Mouse (Mus musculus) intestine, postnatal 0 days (tissue): ENCODE results near the gene Prph2. TPM values are rescaled to one million over a fixed set of nuclear protein-coding genes. Genes with fewer than 3 reads are reported as not detected.

Experiments used
- ATAC-seq: fragments of 200-750 bp; cut with Nextera tagmentation; 2 replicates; pipeline ENCODE4 v1.8.0; 2017; ENCODE audit warnings: mild to moderate bottlenecking, moderate TSS enrichment, moderate library complexity
- H3K27ac ChIP-seq: fragments of 300-500 bp; sonication (generic); 2 replicates; pipeline ENCODE4 v1.5.1; 2014; ENCODE audit warnings: mild to moderate bottlenecking, low read depth, low read length, moderate library complexity
- H3K27me3 ChIP-seq: fragments of 300-500 bp; sonication (generic); replicated peaks from 2 replicates; pipeline ENCODE4 v1.6.1; 2014; ENCODE audit warnings: low read length, mixed read lengths; ENCODE audit not compliant: control insufficient read depth, insufficient read depth
- H3K36me3 ChIP-seq: fragments of 300-500 bp; sonication (generic); 2 replicates; pipeline ENCODE4 v1.6.1; 2014; ENCODE audit warnings: mild to moderate bottlenecking, moderate library complexity; ENCODE audit not compliant: control insufficient read depth, insufficient read depth
- H3K4me1 ChIP-seq: fragments of 300-500 bp; sonication (generic); replicated peaks from 2 replicates; pipeline ENCODE4 v1.6.1; 2014; ENCODE audit warnings: antibody characterized with exemption, low read length, mixed read lengths; ENCODE audit not compliant: control insufficient read depth, insufficient read depth
- H3K4me2 ChIP-seq: fragments of 300-500 bp; sonication (generic); replicated peaks from 2 replicates; pipeline ENCODE4 v1.6.1; 2014; ENCODE audit warnings: low read depth, mild to moderate bottlenecking, moderate library complexity
- H3K4me3 ChIP-seq: fragments of 300-500 bp; sonication (generic); 2 replicates; pipeline ENCODE4 v1.5.1; 2014; ENCODE audit warnings: low read depth, low read length
- H3K9ac ChIP-seq: fragments of 300-500 bp; sonication (generic); 2 replicates; pipeline ENCODE4 v1.6.1; 2014; ENCODE audit warnings: mild to moderate bottlenecking, low read depth, low read length
- H3K9me3 ChIP-seq: fragments of 300-500 bp; sonication (generic); 2 replicates; pipeline ENCODE4 v1.6.1; 2016; ENCODE audit warnings: mixed run types; ENCODE audit not compliant: control insufficient read depth
- CTCF ChIP-seq: sonication (generic); IDR thresholded peaks from 2 replicates; pipeline ENCODE4 v1.5.1; 2016; ENCODE audit warnings: low read depth, mild to moderate bottlenecking, control low read depth, antibody characterized with exemption, moderate library complexity
- WGBS: fragments of 180-500 bp; shearing (Covaris S2); extraction: QIAGEN DNeasy Blood & Tissue Kit; methylation state at CpG from one replicate; pipeline ENCODE4 v1.1.7; 2014; 5-methylcytosine and 5-hydroxymethylcytosine counted together
- polyA plus RNA-seq: library from polyadenylated mRNA; unstranded; fragments of >200 nt; fragmentation: Nextera tagmentation; extraction: Ambion mirVana; gene quantifications from 2 replicates; pipeline ENCODE4 v1.2.1, GENCODE M21; 2015

Prph2 gene
- polyA plus RNA-seq, 1 experiment from 2014 or later: not detected

DNA sequence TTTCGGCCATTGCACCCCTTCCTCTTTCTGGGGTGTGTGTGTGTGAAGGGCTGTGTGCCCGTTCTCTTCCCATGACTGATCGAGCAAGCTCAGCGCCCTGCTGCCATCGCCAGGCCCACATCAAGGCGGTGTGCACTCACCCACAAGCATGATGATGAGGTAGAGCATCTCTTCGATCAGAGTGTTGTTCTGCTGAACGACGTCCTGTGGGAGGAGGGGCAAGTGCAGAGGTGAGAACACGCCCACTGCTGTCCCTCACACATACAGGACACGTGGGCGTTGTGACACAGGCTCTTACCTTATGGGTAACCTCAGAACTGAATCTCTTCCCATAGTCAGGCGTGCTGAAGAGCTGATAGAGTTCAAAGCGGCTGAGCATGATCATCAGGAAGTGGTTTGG lies 56.6 kb downstream of the Prph2 start:
- 84% methylated on average over 14 of the region's 14 CpGs for WGBS
- ATAC-seq: no peak
- Histone ChIP-seq H3K9me3 (no peaks in the 10 kb centered on the region), H3K27me3 (no peaks in the 10 kb centered on the region), H3K9ac (no peak overlapping the region), H3K4me1 (no peaks in the 10 kb centered on the region), H3K4me2 (no peak overlapping the region), H3K36me3 (peaks cover 91% of the 10 kb centered on the region), H3K4me3 (no peak overlapping the region), H3K27ac (no peak overlapping the region; the same call in 1 of the 2 replicates)
- TF ChIP-seq CTCF: no peak

DNA sequence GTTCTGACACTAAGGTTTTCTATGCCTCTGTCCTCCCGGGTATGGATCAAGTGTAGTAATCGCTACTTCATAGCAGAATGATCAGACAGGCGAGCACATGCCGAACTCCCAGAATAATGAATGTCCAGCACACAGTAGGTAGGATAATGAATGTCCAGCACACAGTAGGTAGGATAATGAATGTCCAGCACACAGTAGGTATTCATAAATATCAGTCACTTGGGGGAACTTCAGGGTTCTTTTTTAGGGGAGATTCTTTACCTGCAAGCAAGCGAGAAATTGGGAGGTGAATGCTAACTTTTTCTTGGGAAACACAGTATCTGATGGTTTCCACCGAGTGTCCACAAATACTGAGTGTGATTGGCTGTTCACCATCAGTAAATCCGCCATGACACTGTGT lies 62.3 kb downstream of the Prph2 start:
- no peak for ATAC-seq
- no peak for TF ChIP-seq CTCF
- Histone ChIP-seq H3K4me1 (no peaks in the 10 kb centered on the region), H3K4me3 (no peak overlapping the region), H3K9me3 (no peaks in the 10 kb centered on the region), H3K27me3 (no peaks in the 10 kb centered on the region), H3K9ac (no peak overlapping the region), H3K36me3 (peaks cover 89% of the 10 kb centered on the region), H3K27ac (no peak overlapping the region), H3K4me2 (no peak overlapping the region)
- 91% methylated on average over 7 of the region's 7 CpGs for WGBS

Other genes starting within 250 kb of the Prph2 start
- 49.0 and 55.6 TPM in 2 replicates for gene Rrp36, start 236.1 kb upstream of the Prph2 start, polyA plus RNA-seq
- gene Mea1, start 231.7 kb upstream of the Prph2 start, polyA plus RNA-seq: 132 and 133 TPM in 2 replicates
- 94.2 and 99.3 TPM in 2 replicates for gene Klhdc3, start 229.5 kb upstream of the Prph2 start, polyA plus RNA-seq
- 25.9 and 26.5 TPM in 2 replicates for gene Ppp2r5d, start 205.3 kb upstream of the Prph2 start, polyA plus RNA-seq
- gene Pex6, start 199.0 kb upstream of the Prph2 start, polyA plus RNA-seq: 10.4 and 11.5 TPM in 2 replicates
- gene Gnmt, start 181.3 kb upstream of the Prph2 start, polyA plus RNA-seq: 0.39 and 0.48 TPM in 2 replicates
- 32.2 and 35.6 TPM in 2 replicates for gene Cnpy3, start 158.2 kb upstream of the Prph2 start, polyA plus RNA-seq
- gene Ptcra, start 146.7 kb upstream of the Prph2 start, polyA plus RNA-seq: 0.24 and 0.33 TPM in 2 replicates
- gene 2310039H08Rik, start 137.8 kb upstream of the Prph2 start, polyA plus RNA-seq: 123 and 124 TPM in 2 replicates
- gene Rpl7l1, start 127.8 kb upstream of the Prph2 start, polyA plus RNA-seq: 77.1 and 78.5 TPM in 2 replicates
- 2.2 and 2.6 TPM in 2 replicates for gene Bicral, start 52.0 kb upstream of the Prph2 start, polyA plus RNA-seq
- gene Tbcc, start 19.8 kb upstream of the Prph2 start, polyA plus RNA-seq: 40.1 and 40.2 TPM in 2 replicates
- 4.9 and 5.4 TPM in 2 replicates for gene Ubr2, start 100.1 kb downstream of the Prph2 start, polyA plus RNA-seq